Mouse (Mus musculus): ENCODE results near the gene Olfr521.
"Not testable (repeated sequence)": the region's sequence is repeated elsewhere in the genome, so short reads cannot be mapped to it uniquely, and the experiment has no call there.

Gene Olfr521

DNA sequence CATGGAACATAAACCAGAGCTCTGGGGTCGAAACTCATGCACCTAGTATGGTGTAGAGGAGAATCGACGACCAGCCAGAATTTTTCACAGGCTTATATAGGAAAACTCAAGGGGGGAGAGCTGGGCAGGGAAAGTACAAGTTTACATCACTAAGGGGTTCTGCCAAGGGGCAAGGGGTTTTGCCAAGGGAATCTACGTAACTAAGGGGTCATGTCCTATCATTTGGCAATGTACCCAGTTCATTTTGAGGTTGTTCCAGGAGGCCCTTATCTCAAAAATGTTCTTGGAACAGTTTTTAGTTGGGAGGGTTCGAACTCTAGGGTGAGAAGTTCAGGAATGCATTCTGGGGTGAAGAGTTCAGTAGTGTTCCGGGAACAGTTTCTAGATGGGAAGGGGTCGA, 43.7 kb downstream of the Olfr521 start:
- not testable (repeated sequence) for DNase-seq (ENCODE audit: low spot score in 2 of 2)

- DNase-seq (ENCODE audit: low spot score in 2 of 2): no peak
Measured at GRCm38 (mm10) chr7:99810814-99811213, 47.5 kb downstream of the Olfr521 start.

DNA sequence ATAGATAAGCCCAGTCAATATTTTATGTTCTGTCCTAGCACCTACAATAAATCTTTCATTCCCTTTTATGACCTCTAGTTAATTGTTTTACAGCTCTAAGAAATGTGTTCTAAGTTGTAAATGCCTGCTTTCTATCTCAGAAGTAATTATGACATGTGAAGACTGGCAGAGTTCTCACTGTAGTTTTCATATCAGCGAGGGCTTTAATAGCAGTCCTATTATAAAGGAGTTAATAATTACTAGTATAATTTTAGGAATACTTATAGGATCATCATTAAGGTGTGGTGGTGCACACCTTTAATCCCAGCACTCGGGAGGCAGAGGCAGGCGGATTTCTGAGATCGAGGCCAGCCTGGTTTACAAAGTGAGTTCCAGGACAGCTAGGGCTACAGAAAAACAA, 48.4 kb downstream of the Olfr521 start:
- no peak for DNase-seq (ENCODE audit: low spot score in 2 of 2)

- peak in 1 of 2 experiments; percentile 47 for DNase-seq (ENCODE audit: low spot score in 2 of 2)
Measured at GRCm38 (mm10) chr7:99813394-99813793, 50.1 kb downstream of the Olfr521 start.

DNA sequence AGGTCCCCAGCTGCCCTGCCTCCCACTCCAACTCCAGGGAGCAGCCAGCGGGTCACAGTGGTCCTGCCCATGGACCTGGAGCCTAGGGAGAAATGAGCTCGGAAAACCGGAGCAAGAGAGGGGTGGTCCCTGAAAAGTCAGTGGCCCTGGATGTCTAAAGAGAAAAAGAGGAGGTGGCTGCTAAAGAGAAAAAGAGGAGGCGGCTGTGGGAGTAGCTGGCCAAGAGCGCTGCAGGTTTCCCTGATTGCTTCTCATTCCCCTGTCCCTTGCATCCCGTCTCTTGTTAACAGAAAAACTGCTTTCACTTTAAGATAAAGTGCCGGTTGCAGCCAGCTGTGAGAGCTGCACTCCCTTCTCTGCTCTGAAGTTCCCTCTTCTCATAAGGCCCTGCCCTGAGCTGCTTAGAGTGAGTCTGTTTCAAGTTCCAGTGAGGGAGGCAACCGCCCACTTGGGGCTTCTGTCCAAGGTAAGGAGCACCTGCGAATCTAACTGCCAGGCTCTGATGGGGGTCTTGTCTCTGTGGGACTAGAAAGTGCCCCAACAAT, 54.9 kb downstream of the Olfr521 start:
- not testable (repeated sequence) for DNase-seq (ENCODE audit: low spot score in 2 of 2)
